Mouse (Mus musculus) T-helper 1 cell (primary cell): ENCODE data around the gene Atg3.

Experiments used
- in situ Hi-C: fragments of 300-600 bp; cut with MboI, MseI; formaldehyde crosslinking; loops from one replicate; pipeline ENCODE4 v1.15.1; 2025; ENCODE audit warnings: high pct_unique_total_duplicates

Atg3 gene

GRCm38 (mm10) chr16:45204859-45205670, 46.5 kb downstream of the Atg3 start:
- in situ Hi-C loops: no loop called here

- in situ Hi-C loops: no loop called here
Measured at GRCm38 (mm10) chr16:45222016-45222415, 63.4 kb downstream of the Atg3 start.

GRCm38 (mm10) chr16:45222771-45223170, 64.2 kb downstream of the Atg3 start:
- in situ Hi-C loops: no loop called here

GRCm38 (mm10) chr16:45223648-45224388, 65.2 kb downstream of the Atg3 start, which contains the start of gene Btla:
Btla (plus strand) TSS chr16:45224315.
- in situ Hi-C loops: no loop called here

- in situ Hi-C loops: loop anchor here (25.0 kb wide), 1 partner anchor 788 kb away; the partner anchor contains the start of gene Plcxd2
Measured at GRCm38 (mm10) chr16:45224431-45225008, 65.9 kb downstream of the Atg3 start.

GRCm38 (mm10) chr16:45227002-45227401, 68.4 kb downstream of the Atg3 start:
- in situ Hi-C loops: loop anchor here (25.0 kb wide), 1 partner anchor 785 kb away; the partner anchor contains the start of gene Plcxd2

GRCm38 (mm10) chr16:45231296-45231695, 72.7 kb downstream of the Atg3 start:
- in situ Hi-C loops: loop anchor here (10.0 to 25.0 kb wide), 2 partner anchors 174 to 781 kb away; partner anchors contain the start of genes Cd200 and Plcxd2

GRCm38 (mm10) chr16:45233007-45233406, 74.4 kb downstream of the Atg3 start:
- in situ Hi-C loops: loop anchor here (10.0 to 25.0 kb wide), 2 partner anchors 172 to 779 kb away; partner anchors contain the start of genes Cd200 and Plcxd2
